Mouse (Mus musculus) lung, postnatal 10 days (tissue): ENCODE measurements around the gene Tmem131.

Experiments
- DNase-seq: peaks from one replicate; pipeline ENCODE4 v3.0.0; 2021

The Tmem131 gene

DNA sequence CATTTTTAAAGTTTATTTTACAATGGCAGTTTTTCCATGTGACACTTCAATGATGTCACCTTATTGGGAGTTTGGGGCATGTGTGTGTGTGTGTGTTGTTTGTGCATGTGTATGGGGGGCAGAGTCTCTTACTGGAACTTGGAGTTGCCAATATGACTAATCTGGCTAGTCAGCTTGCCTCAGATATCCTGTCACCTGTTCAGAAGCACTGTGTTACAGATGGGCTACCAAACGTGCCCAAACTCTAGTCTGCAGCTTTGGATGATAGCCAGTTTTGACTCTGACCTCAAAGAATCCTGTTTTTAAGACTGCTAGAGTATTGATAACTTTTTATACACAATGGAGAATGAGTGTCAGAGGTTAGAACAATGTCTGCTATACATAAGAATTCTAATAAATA, 64.3 kb downstream of the Tmem131 start:
- no peak for DNase-seq

DNA sequence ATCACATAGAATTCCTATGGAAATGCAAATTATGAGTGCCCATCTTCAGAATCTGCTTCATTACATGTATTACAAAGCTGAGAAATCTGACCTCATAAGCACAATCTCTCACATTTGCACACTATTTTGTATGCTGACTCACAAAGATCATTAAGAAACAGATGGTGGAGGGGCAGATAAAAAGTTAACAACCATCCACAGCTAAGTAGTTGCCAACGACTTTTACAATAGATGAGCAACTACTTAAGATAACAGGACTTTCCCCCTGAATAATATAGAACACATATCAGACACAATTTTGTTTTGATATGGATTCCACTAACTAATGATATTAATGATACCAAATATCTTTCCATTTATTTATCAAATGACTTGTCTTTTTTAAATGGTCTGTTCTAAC, 66.3 kb downstream of the Tmem131 start:
- no peak for DNase-seq

DNA sequence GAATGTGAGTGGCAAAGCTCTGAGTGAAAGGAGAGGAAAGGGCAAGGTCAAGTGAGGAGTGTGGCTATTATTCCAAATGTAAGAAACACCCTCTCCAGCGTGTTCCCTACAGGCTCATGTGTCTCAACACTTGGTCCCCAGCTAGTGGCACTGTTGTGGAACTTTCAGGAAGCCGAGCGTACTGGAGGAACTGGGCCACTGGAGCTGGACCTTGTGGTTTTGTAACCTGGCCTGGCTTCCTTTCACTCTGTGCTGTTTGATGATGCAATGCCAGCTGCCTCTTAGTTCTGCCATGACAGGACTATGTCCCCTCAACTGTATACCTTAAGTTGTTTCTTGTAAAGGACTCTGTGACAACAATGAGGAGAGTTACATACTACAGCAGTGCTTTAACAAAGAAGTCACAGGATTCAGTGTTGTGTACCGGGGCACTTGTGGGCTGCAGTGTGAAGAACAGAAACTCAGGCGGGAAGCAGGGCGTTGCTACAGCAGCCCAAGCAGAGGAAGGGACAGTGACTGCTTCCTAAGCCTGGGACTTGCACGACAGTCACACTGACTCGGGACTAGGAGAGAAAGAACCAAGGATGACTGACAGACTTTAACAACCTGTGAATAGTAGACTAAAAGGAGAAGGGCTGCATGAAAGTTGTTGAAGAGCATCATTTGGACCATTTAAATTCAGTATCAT, 68.4 kb downstream of the Tmem131 start:
- DNase-seq: peak; percentile 25

DNA sequence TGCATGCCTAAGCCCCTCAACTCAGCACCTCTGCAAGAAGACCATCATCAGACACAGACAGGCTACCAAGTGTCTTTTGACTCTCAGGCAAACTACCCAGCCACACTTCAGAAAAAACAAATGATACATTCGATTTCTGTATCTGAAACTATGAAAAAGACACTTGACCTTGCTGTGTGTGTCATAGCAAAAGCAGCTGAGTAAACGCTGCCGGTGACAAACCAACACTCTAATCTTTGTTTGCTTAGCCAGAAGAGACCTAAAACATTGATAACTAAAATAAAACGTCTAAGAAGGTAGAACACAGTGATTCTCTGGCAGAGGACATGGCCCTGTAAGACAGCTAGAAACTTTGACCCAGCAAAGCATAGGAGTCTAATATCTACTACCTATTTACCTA, 72.2 kb downstream of the Tmem131 start:
- no peak for DNase-seq

DNA sequence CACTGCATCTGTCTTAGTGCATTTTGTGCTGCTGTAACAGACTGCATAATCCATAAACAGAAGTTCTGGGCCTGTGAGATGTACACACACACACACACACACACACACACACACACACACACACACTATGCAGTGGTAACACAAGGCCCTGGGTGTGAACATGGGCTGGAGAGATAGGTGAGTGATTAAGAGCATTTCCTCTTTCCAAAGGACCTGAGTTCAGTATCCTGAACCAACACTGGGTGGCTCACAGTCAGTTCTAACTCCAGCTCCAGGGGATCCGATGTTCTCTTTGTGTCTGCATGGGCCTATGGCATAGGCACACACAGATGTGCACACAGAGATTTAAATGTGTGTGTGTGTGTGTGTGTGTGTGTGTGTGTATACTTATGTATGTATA, 72.9 kb downstream of the Tmem131 start:
- no peak for DNase-seq

DNA sequence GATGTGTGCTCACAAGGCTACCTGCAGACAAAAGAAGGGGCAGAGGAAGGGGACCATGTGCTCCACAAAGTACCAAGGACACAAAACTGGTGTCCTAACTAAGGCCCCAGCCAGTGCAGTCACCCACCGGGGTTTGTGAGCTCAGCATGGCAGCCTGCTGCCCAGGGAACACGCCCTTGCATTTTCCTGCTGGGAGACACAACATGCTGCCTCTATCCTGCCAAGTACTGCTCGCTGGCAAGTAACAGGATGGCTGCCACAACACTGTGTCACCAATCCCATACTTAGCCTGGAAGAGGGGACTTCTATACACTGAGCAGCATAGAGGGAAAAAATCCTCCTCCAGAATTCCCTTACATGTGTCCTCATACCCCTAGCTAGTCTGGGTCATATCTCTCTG, 78.7 kb downstream of the Tmem131 start:
- DNase-seq: no peak

DNA sequence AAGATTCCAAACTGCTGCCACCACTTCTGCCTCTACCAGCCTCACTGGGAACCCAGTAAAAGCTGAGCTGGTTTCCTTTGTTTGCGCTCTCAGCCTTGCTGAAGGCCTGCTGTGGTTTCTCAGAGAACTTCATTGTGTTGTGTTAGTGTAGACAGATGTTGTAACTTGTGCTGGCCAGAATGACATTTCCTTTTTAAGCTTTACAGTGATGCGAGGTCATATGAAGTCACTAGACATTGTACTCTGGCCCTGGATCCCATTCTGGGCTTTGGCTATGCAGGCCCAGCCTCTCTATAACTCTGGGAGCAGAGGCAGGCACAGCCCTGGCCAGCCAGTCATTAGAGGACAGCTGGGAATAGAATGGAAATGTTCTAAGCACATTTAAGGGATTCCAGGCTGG, 81.7 kb downstream of the Tmem131 start:
- DNase-seq: peak; percentile 12

DNA sequence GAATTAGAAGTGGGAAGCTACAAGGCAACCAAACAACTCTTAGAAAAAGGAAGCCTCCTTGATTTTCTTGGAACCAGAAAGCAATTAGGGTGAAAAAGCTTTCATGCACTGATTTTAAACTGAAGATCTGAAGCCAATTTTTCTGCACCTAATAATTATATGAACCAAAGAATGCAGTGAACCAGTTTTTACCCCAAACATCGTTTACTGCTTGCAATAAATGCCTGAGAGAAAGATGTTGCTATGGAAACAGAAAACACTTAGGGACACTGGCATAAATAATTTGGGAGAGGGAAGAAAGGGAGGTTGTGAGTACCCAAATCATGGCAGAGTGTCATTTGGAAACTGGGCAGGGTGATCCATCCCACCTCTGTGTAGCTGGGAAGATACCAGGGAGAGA, 82.6 kb downstream of the Tmem131 start:
- no peak for DNase-seq

DNA sequence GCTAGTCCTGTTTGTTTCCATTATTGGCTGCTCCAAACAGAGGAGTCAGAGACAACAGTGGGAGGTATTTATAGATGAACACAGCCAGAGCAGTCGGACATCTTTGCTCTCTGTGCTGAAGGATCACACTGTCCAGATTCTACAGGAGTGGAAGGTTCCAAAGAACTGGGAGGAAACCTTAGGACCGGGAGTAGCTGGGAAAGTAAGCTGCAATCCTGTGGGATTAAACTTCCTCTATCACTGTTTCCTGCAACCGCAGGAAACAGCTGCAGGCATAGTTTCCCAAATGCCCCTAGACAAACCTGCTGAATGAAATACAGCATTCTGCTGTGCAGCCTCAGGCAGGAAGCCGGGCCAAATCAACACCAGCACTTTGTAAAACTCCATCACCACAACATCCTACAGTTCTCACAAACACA, 83.0 kb downstream of the Tmem131 start:
- DNase-seq: peak; percentile 51

DNA sequence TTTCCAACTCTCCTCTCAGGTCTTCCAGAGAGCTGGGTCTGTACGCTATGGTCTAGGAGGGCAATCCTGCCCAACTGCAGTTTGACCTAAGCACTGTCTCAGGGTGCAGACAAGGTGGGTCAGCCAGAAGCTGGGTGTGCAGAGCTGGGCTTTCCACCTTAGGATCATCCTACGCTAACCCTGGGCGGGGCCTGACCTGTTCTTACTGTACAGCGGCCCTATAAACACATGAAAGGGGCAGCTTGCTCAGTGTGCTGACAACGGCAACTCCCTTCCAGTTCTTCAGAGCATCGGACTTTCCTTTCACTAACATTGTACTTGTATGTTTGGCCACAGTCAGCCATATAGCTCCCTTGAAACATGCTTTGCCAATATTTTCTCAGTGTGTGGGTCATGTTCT, 86.4 kb downstream of the Tmem131 start:
- DNase-seq: no peak

DNA sequence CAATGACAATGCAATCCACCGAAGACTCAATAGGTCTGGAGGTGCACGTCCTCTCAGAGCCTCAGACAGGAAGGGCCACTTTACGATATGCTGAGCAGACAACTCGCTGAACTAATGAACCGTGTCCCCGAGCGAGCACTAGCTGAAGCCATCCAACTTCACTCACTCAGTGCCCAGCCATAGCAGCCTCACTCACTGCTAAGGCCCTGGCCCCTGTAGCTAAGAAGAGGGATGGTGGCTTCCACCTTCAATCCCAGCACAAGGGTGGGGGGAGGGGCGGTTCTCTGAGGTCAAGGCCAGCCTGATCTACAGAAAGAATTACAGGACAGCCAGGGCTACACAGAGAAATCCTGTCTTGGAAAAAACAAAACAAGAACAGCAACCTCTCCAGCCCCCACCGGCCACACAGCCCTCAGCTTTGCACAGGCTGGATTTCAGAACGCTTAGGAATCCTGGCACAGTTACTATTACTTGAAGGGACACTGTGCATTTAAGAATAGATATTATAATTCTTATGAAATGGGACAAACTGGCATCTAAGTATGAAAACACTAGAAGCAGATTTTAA, 89.2 kb downstream of the Tmem131 start:
- DNase-seq: no peak

DNA sequence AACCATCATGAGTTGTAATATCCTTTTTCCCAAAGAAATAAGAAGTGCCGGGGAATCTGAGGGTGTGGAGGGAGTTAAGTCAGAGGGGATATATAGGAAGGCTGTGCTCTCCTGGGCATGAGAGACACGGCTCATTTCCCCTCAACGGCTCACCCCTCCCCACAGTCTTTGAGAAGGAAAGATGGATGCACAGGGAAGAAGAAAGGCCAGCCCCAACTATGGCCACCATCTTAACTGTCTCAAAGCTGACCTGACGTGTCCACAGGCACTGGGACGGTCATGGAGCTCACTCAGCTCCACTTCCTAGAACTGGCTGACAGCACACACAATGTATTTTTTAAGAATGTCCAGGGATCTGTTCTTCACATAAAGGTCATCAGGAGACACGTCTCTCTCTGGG, 91.4 kb downstream of the Tmem131 start:
- DNase-seq: no peak

DNA sequence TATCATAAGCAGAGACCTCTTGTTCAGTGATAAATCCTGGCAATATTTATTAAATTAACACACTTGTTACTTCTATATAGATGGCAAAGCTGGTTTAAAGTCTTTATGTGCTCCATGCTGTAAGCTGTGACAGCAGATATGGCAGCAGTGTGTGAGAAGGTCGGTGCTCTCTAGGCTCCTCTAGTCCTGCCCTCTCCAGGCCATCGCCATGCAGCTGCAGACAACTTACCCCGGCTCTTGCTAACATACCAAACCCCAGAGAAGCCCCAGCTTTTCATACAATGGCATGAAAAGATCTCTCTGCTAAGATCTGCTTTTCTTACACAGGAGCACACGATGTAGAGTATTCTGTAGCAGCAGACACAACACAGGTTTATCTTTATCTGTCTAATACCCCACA, 92.1 kb downstream of the Tmem131 start:
- DNase-seq: no peak

DNA sequence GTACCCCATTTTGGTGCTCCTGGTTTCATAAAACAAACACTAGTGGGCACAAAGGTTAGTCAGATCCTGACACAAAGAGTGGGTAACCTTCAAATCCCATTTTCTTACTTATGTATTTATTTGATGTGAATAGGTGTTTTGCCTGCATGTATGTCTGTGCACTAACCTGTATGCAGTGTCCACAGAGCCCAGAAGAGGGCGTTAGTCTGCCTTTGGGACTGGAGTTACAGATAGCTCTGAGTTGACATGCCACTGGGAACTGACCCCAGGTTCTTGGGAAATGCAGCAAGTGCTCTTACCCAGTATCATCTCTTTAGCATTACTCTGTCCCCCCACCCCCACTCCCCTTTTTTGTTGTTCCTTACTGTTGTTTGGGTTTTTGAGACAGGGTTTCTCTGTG, 95.4 kb downstream of the Tmem131 start:
- no peak for DNase-seq

DNA sequence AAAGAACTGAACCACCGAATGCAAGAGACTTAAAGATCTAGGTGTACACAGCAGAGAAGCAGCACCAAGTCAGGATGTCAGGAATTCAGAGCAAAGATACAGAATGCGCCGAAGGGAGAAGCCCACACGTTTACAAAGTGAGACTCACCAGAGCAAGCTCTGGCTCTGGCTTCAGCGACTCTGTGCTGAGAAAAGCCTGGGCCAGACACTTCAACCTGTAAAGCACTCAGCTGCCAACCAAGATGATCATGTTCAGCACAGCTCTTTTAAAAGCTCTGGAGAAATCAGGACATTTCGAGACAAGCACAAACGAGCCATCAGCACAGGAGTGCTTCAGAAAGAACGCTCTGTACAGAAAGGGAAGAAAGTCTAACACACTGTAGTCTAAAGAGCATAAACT, 96.2 kb downstream of the Tmem131 start:
- no peak for DNase-seq

DNA sequence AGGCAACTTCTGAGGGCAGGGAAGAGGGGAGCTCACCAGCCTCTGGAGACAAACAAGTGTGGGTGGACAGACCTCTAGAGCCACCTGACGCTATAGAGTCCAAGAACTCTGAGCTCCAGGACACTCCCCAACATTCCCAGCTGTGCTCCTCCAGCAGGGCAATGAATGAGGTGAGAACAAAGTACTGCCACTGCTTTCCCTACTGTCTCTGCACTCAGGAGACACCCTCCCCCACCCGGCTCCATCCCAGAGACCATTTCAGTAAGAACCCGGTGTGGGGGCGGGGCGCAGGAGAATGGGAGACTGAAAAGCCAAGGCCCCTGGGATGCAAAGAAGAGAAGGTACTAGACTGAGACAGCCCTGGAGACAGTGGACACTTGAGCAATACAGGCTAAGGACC, 98.4 kb downstream of the Tmem131 start:
- DNase-seq: peak; percentile 15

DNA sequence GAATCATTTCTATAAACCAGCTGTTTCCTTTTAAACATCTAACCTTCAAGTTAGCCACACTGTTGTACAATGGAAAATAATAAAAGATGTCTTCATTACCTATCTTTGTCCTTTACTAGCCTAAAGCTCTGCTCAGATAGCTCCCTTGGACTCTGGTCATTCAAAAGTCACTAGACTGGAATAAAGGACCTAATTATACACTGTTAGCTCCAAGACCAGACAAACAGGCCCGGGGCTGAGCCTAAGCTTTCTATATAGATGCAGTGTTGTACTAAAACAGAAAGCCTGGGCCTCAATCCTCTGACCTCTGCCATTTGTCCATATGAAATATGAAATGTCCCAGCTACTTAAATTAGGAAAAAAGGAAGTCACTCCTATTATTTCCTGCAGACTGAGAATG, 101.7 kb downstream of the Tmem131 start:
- no peak for DNase-seq

DNA sequence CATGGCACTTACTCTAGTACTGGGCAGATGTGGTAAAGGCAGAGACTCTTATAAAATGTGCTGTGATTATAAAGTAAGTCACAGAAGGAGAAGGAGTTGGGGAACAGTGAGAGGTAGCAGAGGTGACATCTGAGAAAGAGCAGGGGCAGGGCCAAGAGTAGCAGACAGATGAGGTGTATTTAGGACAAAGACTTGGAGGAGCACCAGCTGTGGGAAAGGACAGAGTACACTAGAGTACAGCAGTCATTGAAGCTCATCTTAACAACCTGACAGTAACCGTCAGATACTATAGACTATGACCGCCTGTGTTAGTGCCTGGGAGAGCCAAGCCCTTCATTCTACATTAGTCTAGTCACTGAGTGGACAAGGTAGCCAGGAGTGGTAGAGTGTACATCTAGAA, 102.5 kb downstream of the Tmem131 start:
- no peak for DNase-seq

DNA sequence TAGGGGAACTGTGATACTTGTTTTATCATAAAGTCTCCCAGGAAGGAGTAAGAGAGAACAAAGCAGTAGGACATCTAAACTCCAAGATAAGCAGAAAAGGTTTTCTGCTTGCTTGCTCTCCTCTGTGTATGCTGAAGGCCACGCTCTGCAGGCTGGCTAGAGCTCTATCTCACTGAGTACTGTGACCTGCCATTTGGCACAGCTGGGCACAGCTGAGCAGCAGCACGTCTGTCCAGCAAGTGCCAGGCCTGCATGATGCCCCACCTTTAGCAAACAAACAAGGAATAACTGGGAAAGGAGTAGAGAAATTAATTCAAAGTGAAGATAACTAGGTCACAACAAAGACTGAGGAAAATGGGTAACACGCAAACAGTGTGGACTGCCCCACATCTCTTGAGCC, 103.6 kb downstream of the Tmem131 start:
- no peak for DNase-seq

DNA sequence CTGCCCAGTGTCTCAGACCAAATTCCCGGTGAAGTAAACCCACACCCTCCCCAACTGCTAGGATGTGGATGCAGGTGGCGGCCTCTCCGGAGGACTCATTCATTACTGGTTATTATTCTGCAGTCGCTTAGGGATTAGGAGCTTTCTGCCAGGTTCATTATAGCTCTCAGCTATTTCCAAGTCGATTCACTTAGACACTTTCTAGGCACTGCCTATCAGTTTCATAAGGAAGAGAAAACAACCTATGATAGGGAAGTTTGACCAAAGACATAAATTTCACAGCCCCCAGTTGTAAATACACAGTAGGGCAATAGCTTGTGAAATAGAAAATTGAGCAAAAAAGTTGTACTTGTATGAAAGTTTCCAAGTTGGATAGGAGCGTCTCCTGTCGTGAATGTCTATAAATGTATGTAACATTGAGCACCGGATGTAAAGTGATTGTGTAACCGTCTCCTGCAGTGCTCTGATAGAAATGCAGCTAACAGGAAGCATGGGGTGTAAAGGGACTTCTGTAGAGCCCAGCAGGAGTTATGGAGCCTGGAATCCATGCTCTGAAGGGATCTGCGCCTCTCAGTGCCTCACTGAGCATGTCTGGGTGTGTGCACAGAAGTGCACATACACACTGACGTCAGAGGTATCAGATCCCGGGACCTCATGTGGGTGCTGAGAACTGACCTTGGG, 107.1 kb downstream of the Tmem131 start:
- DNase-seq: no peak

DNA sequence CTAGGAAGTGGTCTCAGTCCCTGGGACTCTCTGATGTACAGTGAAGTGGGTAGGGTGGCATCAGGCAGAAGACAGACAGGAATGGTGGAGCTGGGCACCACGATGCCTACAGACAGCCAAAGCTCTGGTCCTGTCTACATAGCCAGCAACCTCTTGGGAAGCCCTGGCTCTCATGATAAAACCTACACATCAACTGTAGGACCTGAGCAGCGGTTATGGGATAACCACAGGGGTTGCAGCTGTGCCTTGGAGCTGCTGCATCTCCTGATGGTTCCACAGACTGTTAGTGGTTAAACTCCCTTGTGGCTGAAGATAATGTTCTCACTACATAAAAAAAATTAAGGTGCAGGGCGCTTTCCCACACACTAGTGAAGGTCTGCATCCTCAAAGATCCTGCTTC, 107.9 kb downstream of the Tmem131 start:
- DNase-seq: no peak

DNA sequence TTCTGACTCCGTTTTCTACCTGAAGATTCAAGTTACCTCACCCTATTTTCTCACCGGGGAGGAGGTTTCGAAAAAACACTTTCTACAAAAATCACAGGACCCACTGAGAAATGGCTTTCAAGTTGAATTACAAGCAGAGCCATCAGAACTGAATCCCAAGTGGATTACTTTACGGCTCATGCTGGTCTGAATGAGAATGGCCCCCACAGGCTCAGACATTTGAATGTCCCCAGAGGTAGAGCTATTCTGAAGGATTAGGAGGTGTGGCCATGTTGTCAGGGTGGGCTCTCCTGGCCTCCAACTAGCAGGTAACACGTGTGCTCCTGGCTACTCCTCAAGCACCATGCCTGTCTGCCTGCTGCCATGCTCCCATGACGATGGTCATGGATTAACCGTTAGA, 109.4 kb downstream of the Tmem131 start:
- no peak for DNase-seq

DNA sequence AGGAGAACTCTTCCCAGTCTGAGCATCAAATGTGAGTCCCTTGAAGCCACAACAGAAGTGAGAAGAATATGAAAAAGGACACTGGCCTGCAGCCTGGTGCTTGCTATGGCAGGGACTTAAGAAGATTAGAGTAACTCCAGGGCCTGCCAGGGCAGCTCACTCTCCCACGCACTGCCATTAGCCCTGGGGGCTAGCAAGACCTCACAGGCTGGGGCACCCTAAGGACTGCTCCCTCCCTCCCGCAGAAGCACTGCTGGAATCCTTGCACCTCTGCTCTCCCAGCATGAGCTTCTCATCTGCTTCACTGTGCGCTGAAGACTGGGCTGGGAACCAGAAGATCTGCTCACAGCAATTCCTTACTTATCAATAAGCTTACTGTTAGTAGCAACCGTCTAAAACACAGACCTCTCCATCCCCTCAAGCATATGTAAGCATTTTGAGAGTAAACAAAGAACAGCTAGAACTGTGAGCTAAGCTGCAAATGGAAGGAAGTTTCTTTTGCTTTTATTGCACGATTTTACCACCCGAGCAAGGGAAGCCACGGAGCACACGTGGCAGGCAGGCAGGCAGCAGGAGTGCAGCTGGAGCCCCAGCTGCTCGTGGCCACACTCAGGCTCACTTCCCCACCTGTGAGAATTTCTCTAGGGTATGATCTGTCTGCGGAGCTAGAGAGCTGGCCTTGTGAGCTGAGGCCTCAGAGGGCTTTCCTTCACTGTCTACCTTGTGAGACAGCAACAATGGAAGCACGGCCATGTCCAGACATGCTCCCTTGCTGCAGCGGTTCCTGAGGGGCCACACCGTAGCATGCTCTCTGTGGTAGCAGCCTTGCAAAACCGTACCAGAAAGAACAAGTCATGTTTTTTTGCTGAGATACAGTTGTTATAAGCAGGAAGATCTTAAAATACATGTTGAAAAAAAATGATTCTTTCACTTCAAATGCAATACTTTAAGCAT, 112.3 kb downstream of the Tmem131 start:
- no peak for DNase-seq

DNA sequence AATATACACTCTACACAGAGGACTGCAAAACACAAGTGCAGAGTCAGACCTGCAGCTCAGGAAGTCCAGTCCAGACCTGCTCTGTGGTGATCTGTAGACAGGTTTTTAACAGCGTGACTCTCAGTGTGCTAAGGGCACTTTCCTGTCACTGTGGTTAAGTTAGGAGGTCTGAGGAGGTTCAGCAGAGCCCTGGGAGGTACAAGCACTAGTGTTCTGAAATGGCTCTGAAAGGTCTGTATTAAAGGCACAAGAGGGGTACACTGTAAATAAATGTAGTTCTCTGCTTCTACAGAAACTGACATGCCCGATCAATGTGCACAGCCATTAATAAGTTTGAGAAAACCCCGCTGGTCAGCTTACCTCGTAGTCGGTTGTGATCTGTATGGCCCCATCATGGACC, 119.1 kb downstream of the Tmem131 start:
- DNase-seq: no peak
